22 mouse cellular contexts compared by ENCODE assay signal in the genomic region with DNA sequence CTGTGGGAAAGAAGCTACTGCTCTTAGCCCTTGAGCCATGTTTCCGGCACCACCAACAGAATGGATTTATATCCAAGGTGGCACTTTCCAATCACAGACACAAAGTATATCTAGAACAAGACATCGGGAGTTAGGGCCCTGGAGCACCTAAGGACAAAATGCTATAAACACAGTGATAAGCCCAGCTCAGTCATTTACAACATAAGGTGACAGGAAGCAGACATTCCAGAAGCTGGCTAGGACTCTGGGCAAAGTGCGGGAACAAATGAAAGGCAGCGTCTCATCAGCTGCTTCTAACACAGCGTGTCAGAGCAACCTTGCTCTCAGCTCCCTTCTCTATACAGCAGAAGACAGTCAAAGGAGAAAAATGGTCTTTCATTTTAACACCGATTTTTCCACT.
"Had no signal": no experiment of that assay in that cellular context is flagged by ENCODE, and none has a peak within 500 bp of the region (broad histone marks: within the 10 kb centered on the region; RNA-seq: fewer than 3 reads in every experiment).

No protein-coding gene starts in this region.

- H3K27me3 ChIP-seq: forebrain, embryonic 15.5 days; heart, embryonic 12.5 days; hindbrain, embryonic 13.5 days; hindbrain, embryonic 15.5 days; limb, embryonic 13.5 days; limb, embryonic 15.5 days had no signal

- H3K4me3 ChIP-seq: forebrain, embryonic 15.5 days; heart, embryonic 10.5 days; heart, embryonic 12.5 days; hindbrain, embryonic 13.5 days; hindbrain, embryonic 15.5 days; layer of hippocampus, adult 2 months; limb, embryonic 13.5 days; limb, embryonic 15.5 days had no signal

- DNase-seq: forebrain, postnatal 0 days; gastrocnemius, postnatal 14 days; gastrocnemius, postnatal 36 days; heart, adult 18-20 months; heart, postnatal 10 days; kidney, adult 18-20 months; kidney, adult 8-10 months; kidney, postnatal 10 days; kidney, postnatal 25 days; kidney, postnatal 4 days; layer of hippocampus, postnatal 36 days; left cerebral cortex, postnatal 4 days had no signal

- H3K4me2 ChIP-seq: forebrain, embryonic 15.5 days; heart, embryonic 12.5 days; hindbrain, embryonic 13.5 days; hindbrain, embryonic 15.5 days; limb, embryonic 13.5 days; limb, embryonic 15.5 days; liver, embryonic 11.5 days had no signal

- H3K9ac ChIP-seq: forebrain, embryonic 15.5 days; forebrain, postnatal 0 days; heart, embryonic 12.5 days; hindbrain, embryonic 13.5 days; hindbrain, embryonic 15.5 days; limb, embryonic 13.5 days; limb, embryonic 15.5 days had no signal

- H3K27ac ChIP-seq: forebrain, embryonic 15.5 days; heart, embryonic 10.5 days; hindbrain, embryonic 13.5 days; hindbrain, embryonic 15.5 days; hindbrain, postnatal 0 days; layer of hippocampus, adult 2 months; limb, embryonic 13.5 days; limb, embryonic 15.5 days had no signal

- H3K9me3 ChIP-seq: forebrain, embryonic 15.5 days; heart, embryonic 10.5 days; heart, embryonic 12.5 days; hindbrain, embryonic 13.5 days; hindbrain, embryonic 15.5 days; limb, embryonic 13.5 days; limb, embryonic 15.5 days had no signal

- H3K36me3 ChIP-seq: forebrain, embryonic 15.5 days; heart, embryonic 10.5 days; heart, embryonic 12.5 days; hindbrain, embryonic 13.5 days; hindbrain, embryonic 15.5 days; limb, embryonic 15.5 days had no signal

- ATAC-seq: forebrain, embryonic 15.5 days; forebrain, postnatal 0 days; hindbrain, postnatal 0 days had no signal
